Mouse (Mus musculus) embryonic fibroblast, embryonic 13.5 days (primary cell): ENCODE measurements at regions not wholly inside any gene's neighbourhood (a gene's known extent, or its start where the extent isn't known, plus 50 kb on each side); places are given as distances from the start of the nearest gene placed in this dataset.

ENCODE experiments used
- H3K27ac ChIP-seq: 2 replicates; pipeline ENCODE4 v1.5.1; 2012; ENCODE audit warnings: low read length, control low read depth, inconsistent platforms; ENCODE audit not compliant: insufficient read depth
- H3K4me1 ChIP-seq: 2 replicates; pipeline ENCODE4 v1.6.1; 2011; ENCODE audit warnings: low read length; ENCODE audit not compliant: control insufficient read depth, insufficient read depth
- H3K4me3 ChIP-seq: 2 replicates; pipeline ENCODE4 v1.5.1; 2011; ENCODE audit warnings: mild to moderate bottlenecking, control low read depth, low read length; ENCODE audit not compliant: insufficient read depth
- CTCF ChIP-seq: IDR thresholded peaks from 2 replicates; pipeline ENCODE4 v1.5.1; 2011; ENCODE audit warnings: mild to moderate bottlenecking, control low read depth, low read length, moderate library complexity, borderline replicate concordance; ENCODE audit not compliant: insufficient read depth
- POLR2A ChIP-seq: IDR thresholded peaks from 2 replicates; pipeline ENCODE4 v1.6.1; 2011; ENCODE audit warnings: low read depth, mild to moderate bottlenecking, control low read depth, low read length, moderate library complexity

DNA sequence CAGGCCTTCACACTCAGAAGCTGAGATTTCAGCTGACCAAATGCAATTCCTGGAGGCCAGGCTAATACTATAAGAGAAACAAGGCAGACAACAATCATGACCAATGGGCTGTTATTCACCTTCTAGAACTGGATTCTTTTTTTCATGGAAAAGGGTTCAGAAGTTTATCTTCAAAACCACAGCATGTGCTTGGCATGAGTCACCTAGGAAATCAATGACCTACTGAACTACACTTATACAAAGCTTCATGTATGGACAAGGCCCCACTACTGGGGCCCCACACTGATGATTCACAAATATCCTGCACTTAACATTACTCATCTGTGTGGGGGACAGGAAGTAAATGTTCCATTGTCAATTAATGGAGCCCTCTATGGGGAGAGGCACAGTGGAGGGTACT, 157.4 kb downstream of the Pah start:
- Histone ChIP-seq H3K27ac (no peak overlapping the region; the same call in 1 of the 2 replicates), H3K4me3 (no peak overlapping the region), H3K4me1 (peaks cover 11% of the 10 kb centered on the region)
- no peak for TF ChIP-seq POLR2A
- no peak for TF ChIP-seq CTCF

DNA sequence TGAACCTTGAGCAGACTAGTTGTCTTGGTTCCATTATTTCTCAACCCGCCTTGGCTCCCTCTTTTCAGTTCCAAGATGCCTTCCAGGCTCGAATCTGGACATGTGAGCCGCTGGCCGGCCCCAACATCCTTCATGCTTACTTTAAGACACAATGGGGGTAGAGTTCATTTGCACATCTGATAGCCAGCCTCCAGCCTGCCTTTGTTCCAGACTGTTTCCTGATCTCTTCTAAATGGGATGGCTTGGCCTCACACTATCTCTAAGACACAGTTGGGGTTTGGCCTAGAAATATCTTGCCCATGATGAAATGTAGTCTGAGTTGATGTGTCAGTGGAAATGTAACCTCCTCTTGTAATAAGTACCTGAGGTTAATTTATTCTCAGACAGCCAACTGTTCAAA, 164.7 kb downstream of the Pah start:
- Histone ChIP-seq H3K27ac (no peak overlapping the region), H3K4me3 (no peak overlapping the region), H3K4me1 (peaks cover 4% of the 10 kb centered on the region; the same call in 1 of the 2 replicates)
- TF ChIP-seq POLR2A (no peak), CTCF (no peak)

DNA sequence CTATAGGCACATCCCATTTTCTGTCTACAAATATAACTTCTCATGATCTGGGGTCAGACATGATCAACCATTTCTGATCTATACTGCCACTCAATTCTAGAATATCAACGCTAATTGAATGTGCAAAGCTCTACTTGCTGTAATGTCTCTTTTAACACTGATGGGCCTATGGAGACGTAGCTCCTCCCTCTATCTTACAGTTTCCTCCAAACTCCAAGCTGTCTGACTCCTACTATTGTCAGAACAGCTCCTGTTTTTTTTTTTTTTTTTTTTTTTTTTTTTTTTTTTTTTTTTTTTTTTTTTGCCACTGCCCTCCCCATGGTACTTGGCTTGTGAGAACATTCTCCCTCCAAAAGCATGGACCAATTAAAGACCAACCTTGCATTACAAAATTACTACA, 165.2 kb downstream of the Pah start:
- peaks cover 4% of the 10 kb centered on the region; the same call in 1 of the 2 replicates for H3K4me1 ChIP-seq
- no peak overlapping the region for H3K4me3 ChIP-seq
- no peak overlapping the region for H3K27ac ChIP-seq
- TF ChIP-seq POLR2A (no peak), CTCF (no peak)

DNA sequence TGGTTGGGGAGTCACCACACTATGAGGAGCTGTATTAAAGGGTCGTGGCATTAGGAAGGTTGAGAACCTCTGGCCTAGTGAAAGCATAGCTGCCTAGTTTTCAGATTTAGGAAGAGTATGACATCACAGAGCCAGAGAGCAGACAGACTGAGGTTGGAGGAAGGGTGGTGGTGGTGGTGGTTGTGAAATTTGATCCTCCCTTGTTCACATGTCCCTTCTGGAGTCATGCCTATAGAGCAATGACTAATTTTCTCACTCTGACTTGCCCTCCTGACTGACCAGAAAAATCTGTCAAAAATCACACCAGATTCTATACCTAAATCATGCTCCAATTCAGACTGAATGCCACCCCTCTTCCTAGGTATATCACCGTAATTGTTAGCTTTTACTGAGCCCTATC, 166.2 kb downstream of the Pah start:
- Histone ChIP-seq H3K4me1 (peaks cover 4% of the 10 kb centered on the region; the same call in 1 of the 2 replicates), H3K27ac (no peak overlapping the region), H3K4me3 (no peak overlapping the region)
- TF ChIP-seq POLR2A: no peak

DNA sequence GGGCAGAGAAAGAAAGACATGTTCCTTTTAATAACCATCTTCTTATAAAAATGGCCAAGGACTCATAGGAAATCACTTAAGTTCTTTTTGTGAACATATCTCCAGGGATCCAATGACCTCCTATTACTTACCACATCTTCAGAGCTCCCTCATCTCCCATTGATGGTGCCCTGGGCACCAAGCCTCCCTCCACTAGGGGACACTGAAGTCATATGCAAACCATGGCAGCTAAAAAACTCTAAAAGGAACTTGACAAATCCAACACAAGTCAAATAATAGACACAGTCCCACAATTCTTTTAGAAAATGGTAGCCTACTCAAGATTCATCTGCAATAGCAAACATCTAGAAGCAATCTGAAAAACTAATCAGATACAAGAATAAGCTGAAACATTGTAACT, 167.2 kb upstream of the Igf1 start:
- Histone ChIP-seq H3K27ac (no peak overlapping the region), H3K4me1 (peaks cover 4% of the 10 kb centered on the region; the same call in 1 of the 2 replicates), H3K4me3 (no peak overlapping the region)
- TF ChIP-seq CTCF (no peak; the same call in 1 of the 2 replicates), POLR2A (no peak)

DNA sequence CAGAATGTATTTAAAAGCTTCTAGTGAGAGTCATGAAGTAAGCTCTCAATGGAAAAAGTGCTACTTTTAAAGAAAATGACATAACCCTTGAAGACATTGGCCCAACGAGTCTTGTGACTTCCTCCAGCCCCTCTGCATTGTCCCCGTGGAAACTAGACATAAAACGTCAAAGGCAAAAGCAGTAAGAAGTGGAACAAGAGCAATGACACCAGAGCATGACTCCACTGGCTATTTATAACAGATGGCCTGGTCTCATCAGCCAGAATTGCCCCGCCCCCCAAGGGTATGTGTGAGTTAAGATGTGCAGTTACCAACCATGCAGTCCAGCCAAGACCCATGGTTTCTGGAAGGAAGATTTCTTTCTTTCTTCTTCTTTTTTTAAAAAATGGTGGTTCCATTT, 161.6 kb upstream of the Igf1 start:
- Histone ChIP-seq H3K4me3 (no peak overlapping the region), H3K27ac (no peak overlapping the region), H3K4me1 (no peaks in the 10 kb centered on the region)
- TF ChIP-seq POLR2A (no peak), CTCF (no peak)

DNA sequence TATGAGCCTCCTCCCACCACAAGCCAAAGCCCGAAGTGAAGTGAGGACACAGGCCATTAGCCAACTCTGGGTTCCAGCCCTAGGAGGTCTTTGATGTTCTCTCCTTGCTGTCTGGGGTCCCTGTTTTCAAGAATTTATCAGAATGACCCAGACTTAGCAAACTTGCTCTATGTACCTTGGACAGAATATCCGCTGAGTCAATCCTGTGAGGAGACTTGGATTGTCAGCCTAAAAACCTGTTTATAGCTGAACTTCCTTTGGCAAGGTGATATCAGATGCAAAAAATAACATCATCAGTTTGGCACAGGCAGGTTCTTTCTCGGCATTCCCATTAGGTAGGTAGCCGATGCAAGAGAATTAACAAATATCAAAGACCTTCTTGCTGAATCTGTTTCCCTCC, 146.9 kb upstream of the Igf1 start:
- no peaks in the 10 kb centered on the region for H3K4me1 ChIP-seq
- H3K4me3 ChIP-seq: no peak overlapping the region
- TF ChIP-seq CTCF (no peak), POLR2A (no peak)
- no peak overlapping the region for H3K27ac ChIP-seq

DNA sequence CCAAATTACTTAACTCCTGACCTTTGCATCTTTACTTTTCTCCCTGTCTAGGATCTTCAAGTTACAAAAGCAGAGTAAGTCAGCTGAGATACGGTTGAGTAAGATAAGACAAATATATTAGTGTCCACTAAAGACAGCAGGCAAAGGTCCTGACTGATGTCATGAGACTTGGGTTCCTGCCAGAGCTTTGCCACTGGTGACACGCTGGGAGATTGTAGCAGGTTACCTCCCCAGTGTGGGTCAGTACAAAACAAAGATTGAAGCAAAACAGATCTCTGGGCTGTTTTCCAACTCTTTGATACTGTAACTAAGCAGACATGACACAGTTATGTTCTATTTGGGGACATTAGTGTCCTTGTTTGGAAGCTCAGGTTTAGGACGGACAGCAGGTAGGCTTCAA, 146.3 kb upstream of the Igf1 start:
- TF ChIP-seq POLR2A: no peak
- no peak for TF ChIP-seq CTCF
- no peak overlapping the region for H3K4me3 ChIP-seq
- no peak overlapping the region for H3K27ac ChIP-seq
- no peaks in the 10 kb centered on the region for H3K4me1 ChIP-seq

DNA sequence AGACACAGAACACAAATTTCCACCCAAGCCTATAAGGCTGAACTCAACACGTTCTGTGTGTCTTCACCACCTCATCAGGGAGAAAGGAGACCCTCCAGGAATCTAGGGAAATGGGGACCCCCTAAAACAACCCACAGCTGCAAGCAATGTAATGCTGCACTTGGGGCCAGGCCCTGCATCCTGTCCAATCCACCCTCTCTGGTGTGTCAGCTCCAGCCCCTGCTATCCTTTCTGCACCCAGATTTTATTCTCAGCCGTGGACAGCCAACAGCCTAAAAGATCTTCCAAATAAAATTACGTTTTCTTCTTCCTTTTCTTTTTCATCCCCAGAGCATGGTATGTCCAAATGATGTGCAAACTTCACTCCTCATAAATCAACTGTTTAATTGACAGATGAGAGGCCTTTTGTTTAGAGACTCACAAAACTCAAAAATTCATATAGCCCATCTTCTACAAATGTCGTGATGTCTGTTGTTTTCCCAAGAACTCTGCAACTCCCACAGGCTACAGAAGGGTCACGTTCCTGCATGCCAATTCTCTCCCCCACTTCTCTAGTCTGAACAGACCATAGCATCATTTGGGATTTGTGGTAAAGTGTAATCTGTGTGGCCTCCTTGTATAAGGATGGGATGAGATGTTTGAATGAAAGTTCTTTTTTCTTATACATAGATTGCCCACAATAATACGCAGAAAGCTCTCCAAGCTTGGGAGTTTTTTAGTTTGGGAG, 142.0 kb upstream of the Igf1 start:
- no peak for TF ChIP-seq POLR2A
- no peak for TF ChIP-seq CTCF
- H3K27ac ChIP-seq: no peak overlapping the region
- no peak overlapping the region for H3K4me3 ChIP-seq

DNA sequence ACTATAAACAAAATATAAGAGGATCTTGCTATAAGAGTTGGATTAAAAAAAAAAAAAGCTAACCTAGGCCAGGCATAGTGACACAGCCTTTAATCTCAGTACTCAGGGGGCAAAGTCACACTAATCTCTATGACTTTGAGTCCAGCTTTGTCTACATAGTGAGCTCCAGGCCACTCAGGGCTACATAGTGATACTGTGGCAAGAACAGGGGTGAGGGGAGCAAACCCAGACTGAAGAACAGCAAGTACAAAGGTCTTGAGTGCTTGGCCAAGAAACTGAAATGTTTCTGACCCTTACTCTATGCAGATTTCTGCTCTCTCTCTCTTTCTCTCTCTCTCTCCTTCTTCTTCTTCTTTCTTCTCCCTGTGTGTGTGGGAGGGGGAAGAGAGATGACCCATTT, 140.9 kb upstream of the Igf1 start:
- Histone ChIP-seq H3K4me3 (no peak overlapping the region), H3K27ac (no peak overlapping the region), H3K4me1 (no peaks in the 10 kb centered on the region)
- no peak for TF ChIP-seq POLR2A
- no peak for TF ChIP-seq CTCF

More for the DNA sequence above, 142.0 kb upstream of the Igf1 start:
- no peaks in the 10 kb centered on the region for H3K4me1 ChIP-seq

DNA sequence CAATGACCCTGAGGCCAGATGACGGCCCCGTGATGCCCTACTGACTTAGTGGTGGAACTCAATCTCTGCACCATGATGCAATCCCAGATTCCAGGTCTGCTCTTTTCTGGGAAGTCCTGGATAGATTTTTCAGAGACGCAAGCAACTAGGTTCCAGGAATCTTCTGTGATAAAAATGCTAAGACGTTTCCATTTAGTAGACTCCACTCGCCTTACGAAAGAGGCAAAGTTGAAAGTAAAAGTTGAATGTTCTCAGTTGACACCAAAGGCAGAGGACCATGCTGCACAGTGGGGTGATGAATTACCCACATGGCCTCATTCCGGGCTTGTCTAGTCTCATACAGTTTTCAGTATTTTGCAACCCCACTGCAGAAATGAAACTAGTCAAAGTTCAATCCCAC, 139.6 kb upstream of the Igf1 start:
- H3K4me3 ChIP-seq: no peak overlapping the region
- no peaks in the 10 kb centered on the region for H3K4me1 ChIP-seq
- no peak overlapping the region for H3K27ac ChIP-seq
- TF ChIP-seq CTCF (no peak), POLR2A (no peak)
